Mouse (Mus musculus): ENCODE results near the gene Taok1. TPM values are rescaled to one million over a fixed set of nuclear protein-coding genes. Genes with fewer than 3 reads are reported as not detected.

Gene Taok1
- polyA plus RNA-seq, 1 experiment from 2014 or later = 11.8 TPM

DNA sequence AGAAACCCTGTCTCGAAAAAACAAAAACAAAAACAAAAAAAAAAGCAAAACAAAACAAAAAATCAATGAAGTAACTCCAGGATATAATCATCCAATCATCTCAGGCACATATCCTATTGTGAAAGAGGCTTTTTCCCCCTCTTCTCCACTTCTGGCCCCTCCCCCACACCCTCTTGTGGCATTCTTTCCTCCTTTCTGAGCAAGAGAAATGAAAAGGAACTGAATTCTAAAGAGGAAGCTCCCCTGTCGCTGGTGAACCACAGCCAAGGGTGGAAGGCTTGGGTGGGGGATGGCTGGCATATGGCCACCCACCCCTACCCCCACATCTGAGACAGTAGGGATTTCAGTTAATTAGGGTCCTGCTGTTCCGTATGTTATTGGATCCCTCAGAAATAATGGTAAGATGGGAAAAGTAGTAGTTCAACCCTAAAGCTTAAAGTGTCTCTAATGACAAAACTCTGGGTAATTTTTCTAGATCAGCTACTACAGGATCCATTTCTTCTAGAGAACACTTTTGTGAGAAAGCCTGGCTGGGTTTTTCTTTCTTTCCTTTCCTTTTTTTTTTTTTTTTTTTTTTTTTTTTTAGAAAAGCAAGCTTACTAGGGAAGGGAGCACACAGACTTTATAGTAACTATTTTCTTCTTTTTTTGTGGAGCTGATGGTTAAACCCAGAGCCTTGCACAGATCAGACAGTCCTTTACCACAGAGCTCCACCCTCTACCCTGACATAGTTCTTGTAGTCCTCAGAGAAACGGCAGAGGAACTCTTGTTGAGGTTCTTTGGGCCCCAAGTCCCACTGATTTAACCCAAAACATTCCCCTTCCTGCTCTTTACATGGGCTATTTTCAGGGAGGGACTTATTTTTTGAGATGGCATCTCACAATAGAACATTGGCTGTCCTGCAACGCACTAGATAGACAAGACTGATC lies 86.8 kb downstream of the Taok1 start:
- ATAC-seq (ENCODE audit: low FRiP score, low TSS enrichment) = no peak
- H3K4me2 ChIP-seq (replicated peaks; ENCODE audit: low read depth) = no peak overlapping the region
- no peaks in the 10 kb centered on the region for H3K27me3 ChIP-seq (ENCODE audit: control insufficient read depth, insufficient read depth, low read length)
- DNase-seq (ENCODE audit: low spot score) = no peak
- no peaks in the 10 kb centered on the region for H3K36me3 ChIP-seq (ENCODE audit: control insufficient read depth, insufficient read depth, low read length)
- 52% methylated on average over 5 of the region's 5 CpGs for WGBS
- H3K9me3 ChIP-seq (ENCODE audit: control insufficient read depth, low read length) = no peaks in the 10 kb centered on the region
- TF ChIP-seq EP300 (optimal IDR thresholded peaks at IDR 0.05) = no peak
- TF ChIP-seq CTCF (IDR thresholded peaks at IDR 0.05; ENCODE audit: low read depth) = no peak
- H3K27ac ChIP-seq (replicated peaks) = no peak overlapping the region
- H3K4me1 ChIP-seq (replicated peaks; ENCODE audit: control insufficient read depth, insufficient read depth) = no peaks in the 10 kb centered on the region
- H3K9ac ChIP-seq (ENCODE audit: low read length) = no peak overlapping the region
- H3K4me3 ChIP-seq (ENCODE audit: low read depth, low read length) = no peak overlapping the region

DNA sequence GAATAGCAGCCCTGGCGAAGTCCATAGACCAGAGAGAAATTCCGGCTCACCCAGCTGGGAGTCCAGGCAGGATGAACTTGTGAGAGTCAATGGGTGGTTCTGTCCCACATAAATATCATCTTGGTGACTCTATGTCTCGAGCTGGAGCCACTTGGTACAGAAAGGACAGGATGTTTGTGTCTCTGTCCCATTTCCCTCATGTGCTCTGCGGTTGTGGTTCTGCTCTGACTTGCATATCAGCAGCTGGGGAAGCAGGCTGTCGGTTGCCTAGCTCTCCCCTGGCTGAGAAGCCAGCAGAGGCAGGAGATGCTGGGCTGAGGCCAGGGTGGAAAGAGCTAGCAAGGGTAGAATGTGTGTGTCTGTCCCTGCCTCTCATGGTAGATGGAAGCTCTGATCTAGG lies 88.6 kb downstream of the Taok1 start, which contains the start of gene Gm10392:
Gm10392 (minus strand) TSS at position 156 of the 400 bp plus-strand sequence.
- H3K27ac ChIP-seq (replicated peaks) = 0 out of 2 replicates have a peak within 1 kb of the TSS, but pooled peaks have one; percentile 8
- H3K9ac ChIP-seq (ENCODE audit: low read length) = no peak within 1 kb of the TSS
- ATAC-seq (ENCODE audit: low FRiP score, low TSS enrichment) (no peak), DNase-seq (ENCODE audit: low spot score) (no peak)
- 0 out of 2 replicates have a peak, but pooled peaks cover 2% of the 10 kb centered on the region for H3K4me1 ChIP-seq (replicated peaks; ENCODE audit: control insufficient read depth, insufficient read depth)
- no peaks in the 10 kb centered on the region for H3K36me3 ChIP-seq (ENCODE audit: control insufficient read depth, insufficient read depth, low read length)
- H3K27me3 ChIP-seq (ENCODE audit: control insufficient read depth, insufficient read depth, low read length) = no peaks in the 10 kb centered on the region
- WGBS = 59% methylated on average over 5 of the region's 5 CpGs
- H3K4me2 ChIP-seq (replicated peaks; ENCODE audit: low read depth) = no peak within 1 kb of the TSS
- no peaks in the 10 kb centered on the region for H3K9me3 ChIP-seq (ENCODE audit: control insufficient read depth, low read length)
- TF ChIP-seq CTCF (IDR thresholded peaks at IDR 0.05; ENCODE audit: low read depth) = no peak
- TF ChIP-seq EP300 (optimal IDR thresholded peaks at IDR 0.05) = no peak
- no peak within 1 kb of the TSS for H3K4me3 ChIP-seq (ENCODE audit: low read depth, low read length)

DNA sequence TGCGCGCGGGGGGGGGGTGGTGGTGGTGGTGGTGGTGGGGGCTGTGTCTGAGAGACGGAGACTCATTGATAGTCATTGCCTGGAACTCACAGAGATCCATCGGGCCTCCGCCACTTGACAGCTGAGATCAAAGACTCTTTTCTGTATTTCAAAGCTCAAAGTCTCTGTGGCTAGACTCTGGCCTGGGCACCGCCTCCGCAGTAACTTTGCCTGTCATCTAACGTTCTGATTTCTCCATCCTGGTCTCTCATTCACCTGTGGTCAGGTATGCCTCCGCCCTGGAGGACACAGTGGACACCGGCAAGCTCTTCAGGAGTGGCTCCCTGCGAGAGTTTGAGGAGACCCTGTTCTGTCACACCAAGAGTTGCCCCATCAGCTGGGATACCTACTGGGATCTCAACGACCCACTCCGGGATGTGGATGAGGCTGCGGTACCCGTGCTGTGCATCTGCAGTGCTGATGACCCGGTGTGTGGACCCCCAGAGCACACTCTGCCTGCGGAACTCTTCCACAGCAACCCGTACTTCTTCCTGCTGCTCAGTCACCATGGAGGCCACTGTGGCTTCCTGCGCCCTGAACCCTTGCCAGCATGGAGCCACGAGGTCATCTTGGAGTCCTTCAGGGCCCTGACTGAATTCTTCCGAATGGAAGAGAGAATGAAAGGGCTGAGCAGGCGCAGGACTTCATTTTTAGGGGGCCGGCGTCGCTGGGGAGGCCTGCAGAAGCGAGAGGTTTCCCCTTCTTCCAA lies 89.4 kb downstream of the Taok1 start:
- 0 out of 2 replicates have a peak, but pooled peaks cover 2% of the 10 kb centered on the region for H3K4me1 ChIP-seq (replicated peaks; ENCODE audit: control insufficient read depth, insufficient read depth)
- DNase-seq (ENCODE audit: low spot score) (no peak), ATAC-seq (ENCODE audit: low FRiP score, low TSS enrichment) (no peak)
- H3K36me3 ChIP-seq (ENCODE audit: control insufficient read depth, insufficient read depth, low read length) = no peaks in the 10 kb centered on the region
- no peak overlapping the region for H3K9ac ChIP-seq (ENCODE audit: low read length)
- no peaks in the 10 kb centered on the region for H3K27me3 ChIP-seq (ENCODE audit: control insufficient read depth, insufficient read depth, low read length)
- H3K9me3 ChIP-seq (ENCODE audit: control insufficient read depth, low read length) = no peaks in the 10 kb centered on the region
- TF ChIP-seq EP300 (optimal IDR thresholded peaks at IDR 0.05) = no peak
- no peak for TF ChIP-seq CTCF (IDR thresholded peaks at IDR 0.05; ENCODE audit: low read depth)
- 84% methylated on average over 27 of the region's 27 CpGs for WGBS
- H3K4me2 ChIP-seq (replicated peaks; ENCODE audit: low read depth) = no peak overlapping the region
- H3K4me3 ChIP-seq (ENCODE audit: low read depth, low read length) = no peak overlapping the region
- H3K27ac ChIP-seq (replicated peaks) = no peak overlapping the region

DNA sequence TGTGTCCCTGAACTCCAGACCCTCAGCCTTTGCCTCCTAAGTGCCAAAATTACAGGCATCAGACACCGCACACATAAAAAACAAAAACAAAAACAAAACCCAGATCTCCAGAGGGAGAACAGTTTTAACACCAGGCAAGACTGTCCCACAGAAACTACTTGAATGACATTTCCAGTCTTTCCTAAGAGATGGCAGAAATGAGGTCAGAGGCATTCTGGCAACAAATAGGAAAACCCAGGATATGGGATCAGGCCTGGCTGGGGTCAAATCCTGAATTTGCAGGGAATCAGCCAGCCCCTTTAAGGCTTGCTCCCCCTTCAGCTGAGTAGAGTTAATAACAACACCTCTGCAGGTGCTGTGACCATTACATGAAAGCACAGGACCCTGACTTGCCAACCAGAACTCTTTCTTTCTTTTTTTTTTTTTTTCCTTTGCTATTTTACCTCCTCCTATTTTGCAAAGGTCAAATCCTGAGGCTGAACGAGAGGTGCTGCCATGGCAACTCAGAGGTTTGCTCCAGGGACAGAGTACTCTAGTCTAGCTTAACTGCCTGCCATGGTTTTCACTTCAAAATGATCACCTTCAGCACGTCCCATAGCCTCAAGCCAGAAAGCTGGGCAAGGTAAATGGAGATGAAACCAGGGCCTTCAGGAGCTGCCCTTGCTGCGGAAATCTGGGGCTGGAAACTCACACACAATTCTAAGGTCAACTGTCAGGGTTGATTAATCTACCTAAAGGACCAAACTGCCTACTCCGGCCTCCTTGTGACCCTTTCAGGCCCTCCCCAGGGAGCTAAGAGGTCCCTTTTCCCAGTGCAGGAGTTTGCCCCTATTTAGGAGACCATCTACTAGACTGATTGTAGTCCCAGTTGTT lies 90.8 kb downstream of the Taok1 start:
- no peak overlapping the region for H3K4me2 ChIP-seq (replicated peaks; ENCODE audit: low read depth)
- 0 out of 2 replicates have a peak, but pooled peaks cover 5% of the 10 kb centered on the region for H3K4me1 ChIP-seq (replicated peaks; ENCODE audit: control insufficient read depth, insufficient read depth)
- H3K36me3 ChIP-seq (ENCODE audit: control insufficient read depth, insufficient read depth, low read length) = no peaks in the 10 kb centered on the region
- no peak for TF ChIP-seq CTCF (IDR thresholded peaks at IDR 0.05; ENCODE audit: low read depth)
- no peak for TF ChIP-seq EP300 (optimal IDR thresholded peaks at IDR 0.05)
- H3K9ac ChIP-seq (ENCODE audit: low read length) = no peak overlapping the region
- no peak overlapping the region for H3K27ac ChIP-seq (replicated peaks)
- 74% methylated on average over 5 of the region's 5 CpGs for WGBS
- ATAC-seq (ENCODE audit: low FRiP score, low TSS enrichment) (no peak), DNase-seq (ENCODE audit: low spot score) (no peak)
- no peaks in the 10 kb centered on the region for H3K27me3 ChIP-seq (ENCODE audit: control insufficient read depth, insufficient read depth, low read length)
- no peaks in the 10 kb centered on the region for H3K9me3 ChIP-seq (ENCODE audit: control insufficient read depth, low read length)
- H3K4me3 ChIP-seq (ENCODE audit: low read depth, low read length) = no peak overlapping the region

Data from stomach, postnatal 0 days (tissue).